Mouse (Mus musculus) inflammation-experienced regulatory T-cells, adult 6 months (primary cell): ENCODE results near the gene Tmem170b. TPM values are rescaled to one million over a fixed set of nuclear protein-coding genes. Genes with fewer than 3 reads are reported as not detected.
A peak's percentile ranks its signal among the peaks of the same experiment; 100 is the strongest.

ENCODE experiments used
- ATAC-seq: one replicate; pipeline ENCODE4 v1.8.0; 2017
- polyA plus RNA-seq, 3 experiments: library from polyadenylated mRNA; unstranded; fragments of 100-300 nt; shearing (Covaris generic); gene quantifications; one replicate each; pipeline ENCODE4 v1.2.1; 2017

Tmem170b gene
- polyA plus RNA-seq, 3 experiments from 2014 or later: 8.4 to 13.6 (median 11.5) TPM

DNA sequence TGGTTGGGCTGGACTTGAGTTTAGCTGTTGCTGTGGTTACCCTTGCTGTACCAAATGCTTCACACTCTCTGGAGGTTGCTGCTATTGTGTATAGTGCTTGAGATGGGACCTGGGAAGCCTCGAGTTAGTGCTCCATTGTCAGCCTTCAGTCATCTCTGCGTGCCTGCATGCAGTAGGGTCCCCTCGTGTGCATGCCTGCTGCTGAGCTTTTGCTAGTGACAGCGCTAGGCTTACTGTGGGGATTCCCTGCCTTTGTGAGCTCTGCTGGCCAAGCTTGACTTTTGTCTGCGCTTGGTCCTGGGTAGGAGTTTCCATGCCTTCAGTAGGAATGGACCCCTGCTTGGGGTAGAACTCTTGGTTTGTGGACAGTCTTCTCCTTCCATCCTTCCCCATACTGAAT, 9.3 kb downstream of the Tmem170b start:
- ATAC-seq: no peak

DNA sequence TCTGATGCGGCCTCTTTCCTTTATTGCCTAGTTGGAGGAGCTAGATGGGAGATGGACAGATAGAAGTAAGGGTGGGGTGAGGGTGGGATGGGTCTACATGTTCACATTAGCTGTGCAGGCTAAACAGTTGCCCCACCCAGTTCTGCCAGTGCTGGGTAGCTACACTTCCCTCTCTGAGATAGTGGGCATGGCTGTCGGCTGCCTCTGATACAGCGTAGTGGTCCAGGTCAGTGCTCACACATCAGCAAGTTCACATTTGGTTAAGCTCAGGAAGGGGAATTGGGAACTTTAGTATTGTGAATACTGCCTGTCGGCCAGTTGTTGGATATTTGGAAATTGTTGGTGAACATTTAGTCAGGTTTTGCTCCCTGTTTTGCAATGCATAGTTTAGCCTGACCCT, 13.8 kb downstream of the Tmem170b start:
- ATAC-seq: no peak

DNA sequence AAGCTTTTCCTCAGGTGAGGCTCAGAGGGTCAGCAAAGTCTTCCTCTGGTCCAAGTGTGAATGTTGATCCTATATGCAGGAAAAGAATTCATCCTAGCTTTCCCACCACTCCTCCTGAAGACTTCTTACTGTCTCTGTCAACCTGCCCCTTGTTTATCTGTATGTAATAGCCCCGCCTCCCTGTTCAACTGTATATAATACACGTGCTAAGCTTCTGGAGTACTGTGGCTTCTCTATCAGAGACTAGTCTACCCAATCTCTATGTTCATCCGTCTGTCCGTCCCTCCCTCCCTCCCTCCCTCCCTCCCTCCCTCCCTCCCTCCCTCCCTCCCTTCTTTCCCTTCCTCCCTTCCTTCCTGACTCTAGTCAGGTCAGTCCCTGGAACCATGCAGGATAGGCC, 14.4 kb downstream of the Tmem170b start:
- ATAC-seq: no peak

DNA sequence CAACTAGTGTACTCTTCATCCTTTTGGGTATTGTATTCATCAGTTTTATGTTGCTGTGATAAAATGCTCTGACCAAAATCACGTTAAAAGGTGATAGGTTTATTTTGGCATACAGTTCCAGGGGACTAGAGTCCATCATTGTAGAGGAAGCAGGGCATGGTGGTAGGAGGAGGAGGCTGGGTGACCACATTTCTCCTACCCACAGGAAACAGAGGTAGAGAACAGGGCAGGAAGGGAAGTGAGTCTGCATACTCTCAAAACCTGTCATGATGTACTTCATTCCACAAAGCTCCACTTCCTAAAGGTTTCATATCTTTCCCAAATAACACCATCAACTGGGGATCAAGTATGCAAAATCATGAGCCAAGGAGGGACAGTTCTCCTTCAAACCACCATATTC, 18.4 kb downstream of the Tmem170b start:
- no peak for ATAC-seq

DNA sequence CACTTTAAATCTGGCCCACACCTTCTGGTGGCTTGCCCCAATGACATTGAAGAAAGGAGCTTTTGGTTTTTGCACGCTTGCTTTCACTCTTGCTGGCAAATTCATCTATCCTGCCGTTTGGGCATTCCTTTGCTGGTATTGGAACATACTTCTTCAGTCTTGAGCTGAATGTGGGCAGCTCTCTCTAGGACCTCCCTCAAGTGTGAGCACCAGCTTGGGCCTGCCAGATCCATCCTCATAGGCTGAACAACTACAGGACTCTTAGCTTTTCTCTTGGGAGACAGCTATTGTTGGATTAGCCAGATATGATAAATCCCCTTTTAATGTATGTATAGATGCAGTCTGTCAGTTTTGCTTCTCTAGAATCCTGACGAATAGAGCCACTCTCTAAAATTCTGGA, 19.5 kb downstream of the Tmem170b start:
- no peak for ATAC-seq

DNA sequence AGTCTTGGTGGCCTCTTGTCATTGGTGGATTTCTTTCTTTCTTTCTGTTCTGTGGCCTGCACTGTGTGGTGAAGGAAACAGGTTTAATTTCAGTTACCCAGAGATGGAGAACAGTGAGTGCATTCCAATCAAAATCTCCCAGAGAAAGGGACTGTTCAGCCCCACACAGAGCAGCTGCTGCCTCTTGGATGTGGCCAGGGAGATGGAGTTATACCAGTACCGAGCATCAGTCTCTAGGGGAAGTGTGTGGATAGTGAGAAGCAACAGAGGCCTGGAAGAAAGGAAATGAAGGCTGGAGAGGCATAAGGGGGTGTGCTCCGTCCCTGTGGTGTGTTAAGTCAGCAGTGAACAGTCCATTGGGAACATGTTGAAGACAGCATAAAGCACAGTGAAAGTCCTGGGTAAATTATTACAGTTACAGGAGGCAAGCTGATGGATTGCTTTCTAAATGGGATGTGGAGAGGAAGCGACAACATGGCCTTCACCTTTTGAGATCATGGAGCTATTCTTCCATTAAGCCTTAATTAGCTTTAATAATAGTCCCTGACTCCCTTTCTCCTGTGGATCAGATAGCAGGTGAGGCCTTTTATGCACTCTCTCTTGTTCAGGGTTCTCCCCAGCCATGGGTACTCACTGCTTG, 21.7 kb downstream of the Tmem170b start:
- ATAC-seq: no peak

DNA sequence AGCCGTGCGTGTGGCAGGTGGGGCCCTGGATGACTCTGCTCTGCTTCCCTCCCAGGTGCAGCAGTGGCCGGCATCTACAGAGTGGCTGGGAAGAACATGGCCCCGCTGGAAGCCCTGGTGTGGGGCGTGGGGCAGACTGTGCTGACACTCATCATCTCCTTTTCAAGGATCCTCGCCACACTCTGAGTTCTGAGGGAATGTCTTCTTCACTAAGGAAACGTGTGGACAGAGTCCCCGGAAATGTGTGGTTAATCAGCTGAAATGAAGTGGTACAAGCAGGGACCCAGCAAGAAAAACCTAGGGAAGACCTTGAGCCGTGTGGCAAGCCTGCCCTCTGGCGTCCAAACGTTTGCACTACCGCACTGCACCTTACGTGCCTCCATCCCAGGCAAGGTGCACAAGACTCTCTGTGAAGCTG, 28.7 kb downstream of the Tmem170b start:
- peak; percentile 82 for ATAC-seq

DNA sequence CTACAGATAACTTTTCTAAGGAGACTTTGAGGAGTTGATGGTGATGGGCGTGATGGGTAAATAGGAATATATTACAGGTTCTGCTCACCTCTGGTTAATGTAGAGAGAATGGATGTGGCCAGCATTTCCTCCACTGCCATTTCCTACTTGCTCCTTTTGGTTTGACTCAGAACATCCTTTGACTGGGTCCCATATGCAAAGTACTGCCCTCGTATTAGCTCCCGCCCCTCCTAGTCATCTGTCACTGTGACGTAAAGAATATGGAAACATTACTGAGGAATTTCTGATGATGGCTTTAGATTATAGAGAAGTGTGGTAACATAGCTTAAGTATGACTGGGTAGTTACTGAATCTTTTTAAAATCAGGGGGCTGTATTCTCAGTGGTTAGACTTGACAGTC, 32.4 kb downstream of the Tmem170b start:
- peak; percentile 63 for ATAC-seq

DNA sequence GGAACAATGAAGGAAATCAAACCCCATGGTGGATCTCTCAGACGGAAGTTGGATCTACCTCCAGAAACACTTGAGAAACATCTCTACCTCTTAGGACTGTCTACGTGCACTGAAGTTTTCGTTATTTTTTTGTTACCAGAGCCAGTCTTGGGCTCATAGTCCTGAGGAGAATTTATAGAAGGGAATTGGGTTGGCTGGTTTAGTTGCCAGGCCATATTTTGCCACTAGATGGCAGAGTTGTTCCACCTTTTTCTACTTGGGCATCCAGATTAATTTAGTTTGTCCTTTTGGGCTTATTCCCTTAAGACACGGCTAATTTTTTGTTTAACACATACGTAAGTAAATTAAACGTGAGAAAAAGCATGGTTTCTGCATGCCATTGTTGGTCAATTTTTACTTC, 37.1 kb downstream of the Tmem170b start:
- ATAC-seq: peak; percentile 36

DNA sequence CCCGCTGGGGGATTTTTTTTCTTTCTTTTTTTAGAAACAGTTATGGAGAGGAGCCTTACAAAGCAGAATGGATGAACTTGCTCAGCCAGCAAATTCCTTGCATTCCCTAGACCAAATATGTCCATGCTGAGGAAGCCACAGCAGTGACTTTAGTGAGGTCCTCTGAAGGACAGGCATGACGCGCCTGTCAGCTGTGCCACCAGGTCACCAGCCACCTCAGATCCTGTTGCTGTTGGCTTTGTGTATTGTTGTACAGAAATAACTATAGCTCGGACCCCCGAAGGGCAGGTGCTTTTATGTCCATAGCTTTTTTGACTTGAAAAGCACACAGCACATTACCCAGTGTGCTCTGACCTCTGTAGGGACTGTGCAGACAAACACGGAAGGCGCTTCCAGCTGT, 38.1 kb downstream of the Tmem170b start:
- ATAC-seq: no peak

DNA sequence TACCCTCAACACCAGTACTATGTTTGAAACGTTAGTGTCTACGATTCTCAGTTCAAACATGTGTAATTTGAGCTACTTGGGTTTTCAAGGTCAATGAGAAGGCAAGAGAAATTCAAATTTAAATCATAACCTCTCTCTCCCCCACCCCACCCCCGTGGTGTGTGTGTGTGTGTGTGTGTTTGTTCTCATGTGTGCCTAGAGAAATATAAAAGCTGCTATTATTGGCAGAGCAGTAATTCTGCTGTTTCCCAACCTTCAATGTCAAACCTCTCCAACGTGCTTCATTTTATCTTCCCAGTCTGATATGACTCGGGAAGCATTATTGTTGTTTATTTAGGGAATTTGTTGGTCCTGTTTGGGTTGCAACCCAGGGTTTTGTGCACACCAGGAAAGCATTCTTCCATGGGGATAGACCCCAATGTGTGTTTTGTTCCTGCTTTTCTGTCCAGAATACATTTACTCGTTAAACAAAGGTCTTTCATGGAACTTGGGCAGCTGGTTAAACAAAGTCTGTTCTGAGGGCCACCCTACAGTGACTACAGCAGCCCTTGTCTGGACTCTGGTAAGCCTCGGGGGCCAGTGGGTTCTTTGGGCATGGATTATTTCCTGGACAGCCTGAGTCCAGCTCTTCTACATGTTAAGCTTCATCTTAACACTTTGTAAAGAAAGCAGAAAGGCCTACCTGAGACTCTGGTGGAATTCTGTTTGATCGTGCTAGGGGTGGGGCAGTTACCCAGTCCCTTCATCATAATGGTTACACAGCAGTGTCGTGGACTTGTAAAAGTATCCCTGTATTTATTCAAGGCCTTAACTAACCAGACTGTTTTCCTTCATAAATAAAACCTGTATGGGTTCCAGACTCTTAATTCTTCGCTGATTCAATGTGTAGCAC, 39.1 kb downstream of the Tmem170b start:
- no peak for ATAC-seq

DNA sequence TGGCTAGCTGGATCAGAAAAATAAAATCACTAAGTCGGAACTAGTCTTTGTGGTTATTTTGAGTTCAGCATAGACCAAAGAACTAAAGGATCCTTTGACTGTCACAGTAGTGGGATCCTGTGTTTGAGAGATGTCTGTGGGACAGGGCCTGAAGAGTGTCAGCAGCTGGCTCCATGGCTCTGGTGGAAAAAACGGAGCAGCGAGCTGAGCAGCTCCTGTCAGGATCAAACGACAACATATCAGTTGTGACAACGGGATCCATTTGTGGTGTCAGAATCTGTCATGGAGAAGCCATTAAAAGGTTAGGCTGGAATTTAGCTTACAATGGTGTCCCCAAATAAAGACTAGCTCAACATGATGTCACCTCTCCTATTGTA, 39.8 kb downstream of the Tmem170b start:
- ATAC-seq: no peak

DNA sequence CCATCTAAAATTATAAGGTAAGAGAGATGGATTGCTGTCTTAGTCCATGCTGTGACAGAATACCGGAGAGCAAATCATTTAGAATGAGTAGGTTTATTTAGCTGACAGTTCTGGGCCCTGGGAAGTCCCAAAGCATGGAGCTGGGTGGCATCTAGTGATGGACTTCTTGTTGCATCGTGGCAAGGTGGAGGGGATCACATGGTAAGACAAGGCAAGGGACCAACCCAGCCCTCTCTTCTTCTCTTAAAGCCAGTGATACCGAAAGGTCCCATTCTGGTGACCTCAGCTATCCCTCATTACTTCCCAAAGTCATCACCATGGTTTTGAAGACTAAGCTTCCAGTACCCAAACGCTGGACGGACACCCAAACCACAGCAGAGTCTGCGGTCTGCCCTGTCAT, 42.3 kb downstream of the Tmem170b start:
- no peak for ATAC-seq

DNA sequence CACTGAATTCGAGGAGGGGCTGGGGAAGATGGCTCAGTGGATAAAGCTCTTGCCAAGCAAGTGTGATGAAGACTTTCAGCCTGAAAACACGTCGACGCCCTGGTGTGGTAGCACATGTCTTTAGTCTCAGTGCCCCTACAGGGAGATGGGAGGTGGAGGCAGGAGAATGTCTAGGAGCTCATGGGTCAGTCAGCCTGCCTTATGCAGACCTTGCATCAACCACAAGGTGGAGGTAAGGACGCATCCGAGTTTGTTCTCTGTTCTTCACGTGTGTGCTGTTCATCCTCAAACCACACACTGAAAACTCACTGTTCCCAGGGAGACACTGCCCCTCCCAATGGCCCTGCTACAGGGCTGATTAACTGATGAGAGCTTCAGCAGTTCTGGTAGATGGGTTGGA, 45.0 kb downstream of the Tmem170b start:
- no peak for ATAC-seq

DNA sequence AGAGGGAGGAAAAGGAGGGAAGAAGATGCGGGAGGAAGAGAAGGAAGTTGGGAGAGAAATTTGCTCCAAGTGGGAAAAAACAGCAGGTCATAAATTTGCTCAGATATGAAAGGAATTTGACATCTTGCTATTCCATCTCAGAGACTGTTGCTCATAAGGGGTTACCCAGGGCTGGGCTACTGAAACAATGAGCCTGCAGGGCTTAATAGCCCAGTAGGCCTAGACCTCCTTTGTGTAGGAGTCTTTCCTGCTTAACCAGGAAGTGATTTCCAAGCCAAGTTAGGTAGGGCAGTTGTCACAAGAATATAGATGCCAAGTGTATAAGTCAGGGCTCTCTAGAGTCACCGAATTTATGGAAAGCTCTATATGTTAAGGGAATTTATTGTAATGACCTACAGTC, 48.1 kb downstream of the Tmem170b start:
- ATAC-seq: no peak

DNA sequence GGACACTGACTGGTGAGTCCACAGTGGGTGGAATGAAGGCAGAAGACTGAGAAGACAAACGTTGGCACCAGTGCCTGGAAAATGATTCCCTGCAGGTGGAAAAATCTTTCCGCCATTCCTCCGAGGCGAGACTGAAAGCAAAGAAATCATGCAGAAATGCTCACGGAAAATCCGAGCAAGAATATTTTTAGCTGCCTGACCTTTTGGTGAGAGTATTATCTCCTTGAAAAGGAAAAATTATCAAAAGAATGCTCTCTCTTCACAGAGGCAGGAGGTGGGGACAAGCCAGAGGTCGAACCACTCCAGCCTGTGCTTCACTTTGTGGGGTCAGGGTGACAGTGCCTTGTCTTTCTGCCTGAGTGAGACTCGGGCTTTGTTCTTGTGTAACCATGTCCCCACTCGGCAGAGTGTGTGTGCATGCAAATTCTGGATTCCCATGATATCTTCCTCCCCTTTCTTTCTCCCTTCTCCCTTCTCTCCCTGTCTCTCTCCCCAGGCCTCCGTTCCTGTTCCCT, 49.9 kb downstream of the Tmem170b start:
- ATAC-seq: no peak

DNA sequence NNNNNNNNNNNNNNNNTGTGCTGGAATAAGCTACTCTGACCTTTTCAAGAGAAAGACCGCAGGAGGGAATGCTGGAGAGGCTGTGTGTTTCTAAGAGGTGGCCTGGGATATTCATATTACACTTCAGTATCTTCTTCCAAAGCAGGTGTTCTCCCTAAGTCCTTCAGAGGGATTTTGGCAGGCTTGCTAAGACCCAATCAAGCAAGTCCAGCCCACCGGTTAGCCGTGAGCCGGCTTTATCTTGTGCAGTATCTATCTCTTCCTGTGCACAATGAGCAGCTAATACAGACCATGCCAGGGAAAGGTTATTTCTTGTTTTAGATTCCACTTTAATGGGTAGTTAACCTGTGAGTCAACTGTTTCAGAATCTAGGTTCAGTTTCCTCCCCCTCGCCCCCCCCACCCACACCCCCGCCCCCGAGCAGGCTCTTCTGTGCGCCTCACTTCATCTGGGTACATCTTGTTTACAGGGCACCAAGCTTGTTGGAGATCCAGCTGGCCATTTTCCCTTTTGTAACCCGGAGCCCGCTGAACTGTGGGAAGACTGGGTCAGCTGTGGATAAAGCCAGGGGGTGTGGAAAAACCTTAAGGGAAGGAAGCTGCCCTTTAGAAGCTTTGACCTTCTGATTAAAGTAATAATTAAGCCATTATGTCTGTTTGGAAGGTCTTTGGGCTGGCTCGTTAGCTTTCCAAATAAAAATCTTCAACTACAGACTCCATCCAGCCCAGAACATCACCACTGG, 54.5 kb downstream of the Tmem170b start:
- ATAC-seq: no peak

DNA sequence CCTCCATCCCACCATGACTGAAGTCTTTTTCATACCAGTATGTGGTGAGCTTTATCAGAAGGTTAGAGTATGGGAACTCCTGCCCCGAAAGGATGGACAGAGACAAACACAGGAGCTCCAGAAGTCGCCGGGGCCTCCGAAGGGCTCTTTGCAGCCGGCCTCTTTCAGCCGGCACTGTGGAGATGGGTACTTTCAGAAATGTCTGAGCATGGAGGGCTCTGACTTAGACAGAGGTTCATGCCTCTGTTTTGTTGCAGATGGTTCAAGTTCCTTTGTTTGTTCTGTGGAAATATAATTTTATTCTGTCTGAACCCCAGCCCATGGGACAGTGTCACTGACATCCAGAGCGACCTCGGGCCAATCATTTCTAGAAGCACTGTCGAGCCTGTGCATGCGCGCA, 55.4 kb downstream of the Tmem170b start:
- ATAC-seq: no peak

DNA sequence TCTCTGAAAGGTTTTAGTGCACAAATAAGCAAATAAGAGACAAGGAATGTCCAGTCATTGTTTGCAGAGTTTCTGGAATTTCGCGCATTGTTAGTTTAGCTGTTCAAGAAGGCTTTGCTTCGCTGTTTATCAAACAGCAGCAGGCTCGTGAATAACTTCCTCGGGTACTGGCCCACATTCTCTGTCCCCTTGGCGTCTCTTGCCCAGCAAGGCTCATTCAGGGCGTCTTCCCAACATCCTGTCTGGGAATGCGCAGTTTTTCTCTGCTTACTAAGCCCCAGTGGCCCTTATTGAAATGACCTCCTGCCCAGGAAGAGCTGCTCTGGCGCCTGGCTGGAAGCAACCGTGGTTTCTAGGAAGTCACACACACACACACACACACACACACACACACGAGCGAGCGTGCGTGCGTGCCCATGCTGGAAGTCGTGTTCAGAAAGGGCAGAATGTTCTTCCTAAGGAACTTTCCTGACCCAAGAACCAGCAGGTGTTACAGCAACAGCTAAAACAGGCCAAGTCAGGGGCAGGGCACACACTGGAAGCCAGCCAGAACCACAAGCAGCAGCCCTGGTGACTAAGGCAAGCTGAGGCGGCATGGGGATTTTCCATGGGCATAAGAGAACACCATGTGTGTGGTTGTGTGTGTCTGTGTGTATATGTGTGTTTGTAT, 56.8 kb downstream of the Tmem170b start:
- ATAC-seq: peak; percentile 46

DNA sequence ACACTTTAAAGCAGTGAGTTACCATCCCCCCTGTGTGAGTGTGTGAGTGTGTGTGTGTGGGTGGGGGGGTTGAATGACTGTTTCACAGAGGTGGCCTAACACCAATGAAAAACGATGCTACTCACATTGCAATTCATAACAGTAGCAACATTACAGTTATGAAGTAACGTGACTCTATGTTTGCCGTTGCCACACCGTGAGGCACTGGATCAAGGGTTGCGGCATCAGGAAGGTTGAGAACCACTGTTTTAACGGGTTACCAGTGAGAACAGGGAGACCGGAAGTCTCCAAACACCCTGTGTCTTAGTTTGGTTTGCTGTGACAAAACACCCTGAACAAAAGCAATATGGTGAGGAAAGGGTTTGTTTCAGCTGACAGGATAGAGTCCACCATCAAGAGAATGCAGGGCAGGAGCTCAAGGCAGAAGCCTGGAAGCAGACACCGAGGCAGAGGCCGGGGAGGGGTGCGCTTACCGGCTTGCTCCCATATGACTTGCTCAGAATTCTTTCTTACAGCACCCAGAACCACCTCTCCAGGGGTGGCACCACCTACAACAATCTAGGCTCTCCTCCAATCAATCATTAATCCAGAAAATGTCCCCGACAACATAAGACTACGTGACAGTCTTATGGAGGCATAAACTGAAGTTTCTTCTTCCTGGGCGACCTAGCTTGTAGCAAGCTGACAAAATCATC, 57.9 kb downstream of the Tmem170b start:
- peak; percentile 41 for ATAC-seq

DNA sequence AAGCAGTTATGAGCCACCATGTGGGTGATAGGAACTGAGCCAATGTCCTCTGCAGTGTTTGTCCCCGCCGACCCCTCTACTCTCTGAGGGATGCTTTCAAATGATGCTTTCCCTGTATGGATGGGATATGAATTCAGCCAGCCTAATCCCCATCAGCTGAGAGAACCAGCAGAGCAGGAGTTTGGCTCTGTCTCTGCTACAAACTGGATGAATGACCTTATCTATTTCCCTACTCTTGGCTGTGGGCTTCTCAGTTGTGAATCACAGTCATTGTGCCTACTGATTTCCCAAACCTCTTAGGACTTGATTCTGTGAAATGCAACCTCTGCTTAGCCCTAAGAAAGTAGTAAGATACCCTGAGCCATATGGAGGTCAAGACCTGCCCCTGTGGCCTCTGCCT, 64.2 kb downstream of the Tmem170b start:
- no peak for ATAC-seq
